Mouse (Mus musculus) cerebellum, adult (tissue): ENCODE data around the gene 2310022B05Rik.

ENCODE experiments used
- ATAC-seq: cut with Nextera tagmentation; 2 replicates; pipeline ENCODE4 v1.9.2; 2017; ENCODE audit warnings: mild to moderate bottlenecking, moderate library complexity, mixed read lengths; ENCODE audit not compliant: insufficient number of reproducible peaks, low FRiP score, low TSS enrichment

The 2310022B05Rik gene

GRCm38 (mm10) chr8:124663112-124663873, at the start of gene 2310022B05Rik:
2310022B05Rik (minus strand) TSS chr8:124663369.
- peak; percentile 63; the same call in 1 of the 2 replicates for ATAC-seq

GRCm38 (mm10) chr8:124705823-124706222, 42.7 kb upstream of the 2310022B05Rik start:
- no peak for ATAC-seq

GRCm38 (mm10) chr8:124704376-124704775, 41.2 kb upstream of the 2310022B05Rik start:
- no peak for ATAC-seq

- ATAC-seq = no peak
Measured at GRCm38 (mm10) chr8:124703526-124703925, 40.4 kb upstream of the 2310022B05Rik start.

- peak; percentile 60 for ATAC-seq
Measured at GRCm38 (mm10) chr8:124702183-124702582, 39.0 kb upstream of the 2310022B05Rik start.

GRCm38 (mm10) chr8:124701023-124701422, 37.9 kb upstream of the 2310022B05Rik start:
- no peak for ATAC-seq

- no peak for ATAC-seq
Measured at GRCm38 (mm10) chr8:124700271-124700670, 37.1 kb upstream of the 2310022B05Rik start.

- no peak for ATAC-seq
Measured at GRCm38 (mm10) chr8:124695424-124696100, 32.4 kb upstream of the 2310022B05Rik start.

- ATAC-seq = no peak
Measured at GRCm38 (mm10) chr8:124691706-124692105, 28.5 kb upstream of the 2310022B05Rik start.

- ATAC-seq = no peak
Measured at GRCm38 (mm10) chr8:124688899-124689298, 25.7 kb upstream of the 2310022B05Rik start.

- ATAC-seq = no peak
Measured at GRCm38 (mm10) chr8:124682218-124682617, 19.0 kb upstream of the 2310022B05Rik start.

- ATAC-seq = no peak
Measured at GRCm38 (mm10) chr8:124681792-124682157, 18.6 kb upstream of the 2310022B05Rik start.

- ATAC-seq = no peak
Measured at GRCm38 (mm10) chr8:124681077-124681791, 18.1 kb upstream of the 2310022B05Rik start.

- ATAC-seq = no peak
Measured at GRCm38 (mm10) chr8:124678246-124678645, 15.1 kb upstream of the 2310022B05Rik start.

GRCm38 (mm10) chr8:124677486-124677885, 14.3 kb upstream of the 2310022B05Rik start:
- ATAC-seq = peak; percentile 64

- peak; percentile 34; the same call in 1 of the 2 replicates for ATAC-seq
Measured at GRCm38 (mm10) chr8:124677078-124677477, 13.9 kb upstream of the 2310022B05Rik start.

- ATAC-seq = peak; percentile 49; the same call in 1 of the 2 replicates
Measured at GRCm38 (mm10) chr8:124676661-124677060, 13.5 kb upstream of the 2310022B05Rik start.

GRCm38 (mm10) chr8:124672345-124672744, 9.2 kb upstream of the 2310022B05Rik start:
- ATAC-seq = no peak

GRCm38 (mm10) chr8:124668798-124669197, 5.6 kb upstream of the 2310022B05Rik start:
- ATAC-seq = no peak

- ATAC-seq = no peak
Measured at GRCm38 (mm10) chr8:124664414-124664813, 1.2 kb upstream of the 2310022B05Rik start.

- no peak for ATAC-seq
Measured at GRCm38 (mm10) chr8:124663874-124664230, 683 bp upstream of the 2310022B05Rik start.
